Mouse (Mus musculus) adrenal gland (tissue): ENCODE measurements at regions not wholly inside any gene's neighbourhood (a gene's known extent, or its start where the extent isn't known, plus 50 kb on each side); places are given as distances from the start of the nearest gene placed in this dataset.

ENCODE experiments used
- intact Hi-C: fragments of 180-260 bp; cut with DNase I; formaldehyde crosslinking; loops from one replicate; pipeline ENCODE4 v1.15.1; 2025

DNA sequence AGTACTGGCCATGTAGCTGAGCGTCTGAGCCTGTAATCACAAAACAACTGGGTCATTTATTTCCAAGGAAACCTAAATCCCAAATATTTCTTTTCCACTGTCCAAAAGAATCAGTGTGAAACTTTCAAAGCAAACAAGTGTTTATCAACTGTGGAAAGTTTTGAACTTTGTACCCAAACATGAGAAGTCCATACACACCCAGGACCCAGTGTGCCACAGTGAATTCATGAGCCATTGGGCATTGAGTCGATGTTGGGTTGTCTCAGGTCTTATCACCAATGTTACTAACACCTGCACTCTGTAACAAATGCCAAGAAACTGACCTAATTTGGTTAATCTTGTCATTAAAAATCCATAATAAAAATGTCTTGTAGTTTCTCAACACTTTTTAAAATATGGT, 305.8 kb upstream of the Igfbp3 start:
- intact Hi-C loops, result no loop called here

- intact Hi-C loops, result no loop called here
Observed at GRCm38 (mm10) chr11:7508861-7509260, 295.1 kb upstream of the Igfbp3 start.

GRCm38 (mm10) chr11:7506421-7506945, 292.8 kb upstream of the Igfbp3 start:
- intact Hi-C loops, result no loop called here

GRCm38 (mm10) chr11:7504651-7505321, 291.1 kb upstream of the Igfbp3 start:
- intact Hi-C loops, result no loop called here

DNA sequence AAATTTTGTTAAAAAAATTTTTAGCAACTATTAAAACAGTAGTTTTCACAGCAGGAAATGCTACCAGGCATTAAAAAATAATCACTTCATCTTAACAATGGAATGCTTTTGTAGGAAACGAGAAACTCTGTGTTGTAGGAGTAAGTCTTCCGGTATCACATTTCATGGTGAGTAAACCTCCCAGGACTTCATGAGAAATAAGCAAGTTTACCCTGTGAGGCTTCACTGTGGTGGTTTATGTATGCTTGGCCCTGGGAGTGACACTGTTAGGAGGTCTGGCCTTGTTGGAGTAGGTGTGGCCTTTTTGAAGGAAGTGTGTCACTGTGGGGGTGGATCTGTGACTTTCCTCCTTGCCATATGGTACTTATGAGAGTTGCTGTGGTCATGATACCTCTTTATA, 289.0 kb upstream of the Igfbp3 start:
- intact Hi-C loops, result no loop called here

DNA sequence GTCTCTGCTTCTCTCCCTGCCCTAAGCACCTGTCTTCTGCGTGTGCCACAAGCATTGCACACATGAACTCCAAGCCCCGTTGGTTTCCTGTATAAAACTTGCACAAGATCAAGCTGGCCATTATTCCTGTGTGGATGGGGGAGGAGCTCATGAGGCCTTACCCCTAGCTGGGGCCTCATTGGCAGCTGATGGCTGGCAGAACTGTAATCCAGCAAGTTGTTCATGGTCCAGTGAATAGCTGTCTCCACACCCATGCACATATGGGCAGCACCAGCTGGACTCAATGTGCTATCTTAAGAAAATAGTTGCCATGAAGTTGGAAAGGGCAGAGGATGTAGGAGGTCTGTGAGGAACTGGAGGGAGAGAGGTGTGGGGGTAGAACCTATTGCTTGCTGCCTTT, 288.3 kb upstream of the Igfbp3 start:
- intact Hi-C loops, result no loop called here

DNA sequence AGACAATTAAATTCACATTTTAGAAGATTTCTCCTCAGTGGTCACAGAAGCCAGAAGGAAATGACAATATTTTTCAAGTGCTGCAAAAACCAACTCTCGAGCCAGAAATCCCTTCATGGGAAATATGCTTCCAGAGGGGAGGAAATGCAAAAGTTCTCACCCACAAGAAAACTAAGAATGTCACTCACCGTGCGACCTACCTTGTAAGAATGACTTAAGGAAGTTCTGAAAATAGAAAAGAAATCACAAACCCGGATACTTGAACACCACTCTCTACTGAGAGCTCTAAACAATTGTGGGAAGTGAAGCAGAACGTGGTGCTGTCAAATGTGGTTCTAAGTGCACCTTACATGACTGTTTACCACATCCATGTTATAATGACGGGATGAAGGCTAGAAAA, 284.1 kb upstream of the Igfbp3 start:
- intact Hi-C loops, result no loop called here

- intact Hi-C loops, result no loop called here
Observed at GRCm38 (mm10) chr11:7473832-7474545, 260.3 kb upstream of the Igfbp3 start.

- intact Hi-C loops, result no loop called here
Observed at GRCm38 (mm10) chr11:7465522-7465921, 251.8 kb upstream of the Igfbp3 start.

DNA sequence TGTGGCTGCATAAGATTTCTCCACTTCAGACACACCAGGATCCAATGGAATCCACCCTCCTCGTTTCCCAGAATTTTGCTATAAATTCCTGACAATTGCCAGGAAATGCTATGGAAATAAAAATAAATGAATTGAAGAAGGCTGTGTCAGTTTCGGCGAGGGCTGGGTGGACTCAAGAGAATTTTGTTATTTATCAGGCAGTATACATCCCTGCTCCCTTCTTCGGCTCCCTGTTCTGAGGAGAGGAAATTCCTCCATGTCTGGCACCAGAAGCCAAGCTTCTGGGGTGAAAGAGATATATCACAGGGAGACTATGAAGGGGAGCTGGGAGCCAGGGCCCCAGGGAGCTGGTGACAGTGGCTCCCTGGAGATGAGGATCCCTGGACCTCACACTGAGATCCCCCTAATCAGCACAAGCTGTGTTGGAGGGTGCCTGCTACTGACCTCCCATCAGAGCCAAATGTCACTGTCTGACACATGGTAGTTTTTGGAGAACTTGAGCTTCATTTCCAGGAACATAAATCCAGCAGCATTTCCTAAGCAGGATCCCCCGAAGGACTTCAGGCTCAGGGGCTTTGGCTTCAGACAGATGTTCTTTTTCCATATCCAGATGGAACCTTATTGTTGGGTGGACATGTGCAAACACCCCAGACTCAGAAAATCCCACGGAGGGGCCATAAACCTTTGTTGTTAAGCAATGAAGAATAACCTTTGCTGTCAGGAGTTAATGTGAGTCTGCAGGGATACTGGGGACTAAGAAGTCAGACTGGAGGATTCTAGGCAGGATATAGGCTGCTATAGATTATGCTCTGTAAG, 248.4 kb upstream of the Igfbp3 start:
- intact Hi-C loops, result no loop called here

DNA sequence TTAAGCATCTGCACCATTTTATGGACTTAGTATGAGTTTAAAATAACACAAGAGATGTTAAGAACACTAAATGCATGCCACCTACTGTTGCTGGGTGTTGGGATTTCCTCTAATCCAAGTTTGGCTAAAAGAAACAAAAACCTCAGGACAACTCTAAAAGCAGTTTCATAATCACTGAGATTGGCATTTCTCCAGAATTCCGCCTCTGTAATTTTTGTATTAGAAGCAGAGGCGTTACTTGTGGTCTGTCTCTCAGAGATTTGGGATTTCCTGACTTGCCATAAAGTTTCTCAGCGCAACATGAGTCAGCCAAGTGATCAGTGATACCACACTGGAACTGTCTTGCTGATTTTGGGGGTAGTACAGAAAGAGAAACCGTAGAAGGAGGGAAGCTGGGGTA, 238.0 kb upstream of the Igfbp3 start:
- intact Hi-C loops, result no loop called here

DNA sequence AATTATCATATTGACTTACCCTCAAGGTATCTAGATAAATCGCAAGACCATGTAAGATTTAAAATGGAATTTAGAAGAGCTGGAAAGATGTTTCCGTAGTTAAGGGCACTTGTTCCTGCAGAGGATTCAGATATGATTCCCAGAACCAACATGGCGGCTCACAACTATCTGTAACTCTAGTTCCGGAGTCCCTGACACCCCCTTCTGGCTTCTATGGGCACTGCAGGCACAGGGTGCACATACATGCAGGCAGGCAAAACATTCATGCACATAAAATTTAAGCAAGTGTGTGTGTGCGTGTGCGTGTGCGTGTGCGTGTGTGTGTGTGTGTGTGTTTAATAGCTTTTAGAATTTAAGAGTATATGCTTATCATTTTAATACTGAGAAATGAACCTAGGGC, 230.8 kb upstream of the Igfbp3 start:
- intact Hi-C loops, result no loop called here

DNA sequence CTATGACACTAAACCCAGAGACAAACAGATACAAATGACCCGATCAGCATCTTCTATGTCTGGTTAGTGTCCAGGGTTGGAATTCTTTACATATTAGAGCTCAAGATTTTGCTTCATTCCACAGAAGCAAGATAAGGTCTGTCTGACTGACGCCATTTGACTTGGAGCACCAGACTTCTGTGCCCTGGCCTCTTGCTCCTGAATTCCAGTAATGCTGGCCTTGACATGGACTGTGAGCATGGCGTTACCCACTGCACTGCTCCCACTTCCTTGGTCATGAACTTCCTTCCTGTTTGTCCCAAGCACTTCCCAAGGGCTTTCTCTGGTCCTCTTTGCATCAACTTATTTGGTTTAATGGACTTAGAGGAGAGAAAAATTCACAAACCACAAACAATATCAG, 225.6 kb upstream of the Igfbp3 start:
- intact Hi-C loops, result no loop called here

DNA sequence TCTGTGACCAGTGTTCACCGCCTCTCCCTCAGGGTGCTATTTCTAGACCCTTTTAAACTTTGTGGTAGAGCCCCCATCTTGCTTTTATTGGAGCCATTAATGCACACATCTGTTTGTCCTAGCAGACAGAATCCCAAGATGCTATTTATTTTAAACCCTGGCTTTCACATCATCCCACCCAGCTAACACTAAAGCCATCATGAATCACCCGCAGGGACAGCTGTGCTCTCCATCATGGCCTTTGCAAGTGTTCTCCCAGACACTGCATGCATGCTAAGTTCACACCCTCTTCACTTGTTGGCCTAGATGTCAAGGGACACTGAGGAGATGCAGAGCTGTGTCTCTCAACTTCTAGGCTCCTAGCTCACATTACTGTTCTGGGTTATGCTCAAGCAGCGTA, 220.9 kb upstream of the Igfbp3 start:
- intact Hi-C loops, result no loop called here

DNA sequence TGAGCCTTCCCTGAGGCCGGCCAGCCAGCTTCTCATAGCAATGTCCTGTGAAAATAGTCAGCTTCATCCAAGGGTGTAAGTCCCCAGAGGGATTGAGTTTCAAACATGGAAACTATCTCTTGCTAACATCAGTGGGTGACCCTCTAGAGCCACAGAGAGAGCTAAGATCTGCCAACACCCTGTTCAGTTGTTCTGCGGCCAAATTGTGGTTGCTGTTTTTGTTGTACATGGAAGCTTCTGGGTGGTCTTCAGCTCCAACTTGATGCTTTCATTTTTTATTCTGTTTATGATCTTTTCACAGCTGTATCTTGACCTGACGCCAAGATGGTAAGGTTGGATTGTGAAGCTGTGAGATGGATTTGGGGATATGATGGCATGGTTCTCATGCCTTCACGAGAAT, 214.0 kb upstream of the Igfbp3 start:
- intact Hi-C loops, result no loop called here

- intact Hi-C loops, result no loop called here
Observed at GRCm38 (mm10) chr11:7425233-7425632, 211.5 kb upstream of the Igfbp3 start.

GRCm38 (mm10) chr11:7424082-7424471, 210.4 kb upstream of the Igfbp3 start:
- intact Hi-C loops, result no loop called here

DNA sequence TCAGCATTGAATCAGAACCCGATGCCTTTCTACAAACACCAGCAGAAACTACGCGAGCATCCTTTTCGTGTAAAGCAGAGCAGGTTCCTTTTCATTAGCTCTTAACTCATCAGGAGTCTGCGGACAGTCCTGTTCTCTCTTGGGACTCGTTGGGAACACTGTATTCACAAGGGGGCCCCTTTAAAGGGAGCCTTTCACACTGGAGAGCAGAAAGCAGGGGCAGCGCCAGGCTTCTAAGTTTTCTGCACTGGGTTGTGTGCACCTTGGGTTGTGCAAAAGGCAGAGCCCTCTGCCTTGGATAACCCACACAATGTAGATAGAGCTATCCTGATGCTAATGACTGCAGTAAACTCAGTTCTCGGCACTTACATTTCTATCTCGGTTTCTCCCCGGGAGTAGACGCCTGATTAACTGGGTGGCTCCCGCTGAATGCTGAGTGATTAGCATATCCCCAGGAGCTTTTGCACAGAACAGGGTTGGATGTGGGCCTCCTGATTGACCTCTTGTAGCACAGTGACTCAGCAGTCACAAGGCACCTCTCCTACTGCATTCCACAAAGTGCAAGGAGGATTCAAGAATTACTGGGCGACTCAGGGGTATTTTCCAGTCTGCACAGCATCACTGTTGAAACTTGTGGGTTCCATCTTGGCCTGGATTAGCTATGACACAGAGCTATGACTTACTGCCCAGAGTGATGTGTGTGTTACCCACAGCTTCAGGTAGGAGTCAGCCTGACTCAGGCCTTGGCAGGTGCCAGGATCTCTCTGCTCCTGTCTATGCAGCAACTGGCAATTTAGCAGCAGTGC, 209.8 kb upstream of the Igfbp3 start:
- intact Hi-C loops, result no loop called here

DNA sequence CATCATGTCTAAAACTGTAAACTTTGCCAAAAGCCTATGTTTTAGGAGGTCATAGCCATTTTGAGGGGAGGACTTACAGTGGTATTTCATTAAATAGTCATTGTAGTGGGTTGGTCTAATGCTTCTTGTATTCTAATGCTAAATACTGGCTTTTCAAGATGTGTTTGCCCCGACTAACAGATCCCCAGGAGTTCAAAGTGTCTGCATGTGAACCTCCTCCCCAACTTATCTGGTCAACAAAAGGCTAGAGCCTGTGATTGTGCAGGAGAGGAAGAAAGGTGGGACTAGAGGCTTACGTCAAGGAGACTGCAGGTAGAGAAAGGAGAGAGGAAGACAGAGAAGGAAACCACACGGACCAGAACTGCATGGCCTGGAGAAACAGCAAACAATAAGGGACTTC, 198.9 kb upstream of the Igfbp3 start:
- intact Hi-C loops, result no loop called here

GRCm38 (mm10) chr11:7408992-7409391, 195.3 kb upstream of the Igfbp3 start:
- intact Hi-C loops, result no loop called here

DNA sequence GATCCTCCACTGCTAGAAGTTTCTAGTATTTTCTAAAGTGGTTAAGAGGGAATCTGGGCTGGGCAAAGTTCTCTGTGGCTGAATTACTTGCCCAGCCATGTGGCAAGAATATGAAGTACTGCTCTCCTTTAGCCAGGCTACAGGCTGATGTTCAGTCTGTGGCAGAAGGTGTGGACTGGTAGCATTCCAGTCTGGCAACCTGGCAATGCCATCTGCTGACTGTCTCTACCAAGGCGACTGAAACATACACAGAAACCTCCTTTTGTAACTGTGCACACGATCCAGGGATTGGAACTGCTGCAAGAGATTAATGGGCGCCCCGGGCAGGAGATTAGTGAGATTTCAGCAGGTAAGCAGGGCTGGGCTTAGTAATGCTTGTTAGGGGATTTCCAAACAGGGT, 190.9 kb upstream of the Igfbp3 start:
- intact Hi-C loops, result no loop called here
